Mouse (Mus musculus) CH12.LX (cell line): ENCODE data around the gene Bap1. TPM values are rescaled to one million over a fixed set of nuclear protein-coding genes. Genes with fewer than 3 reads are reported as not detected.

ENCODE experiments used
- DNase-seq: peaks from one replicate; pipeline ENCODE4 v3.0.0-alpha.2; 2013; ENCODE audit errors: extremely low read depth
- H3K27ac ChIP-seq: 2 replicates; pipeline ENCODE4 v1.5.1; 2012; ENCODE audit warnings: low read depth, mild to moderate bottlenecking, control low read depth, moderate library complexity; ENCODE audit not compliant: insufficient read depth
- H3K27me3 ChIP-seq: replicated peaks from 2 replicates; pipeline ENCODE3; 2012; ENCODE audit warnings: inconsistent platforms
- H3K36me3 ChIP-seq, 2 experiments: replicated peaks in 1 of 2; 2 replicates each; pipeline versions ENCODE3 to v1.6.1; 2012; ENCODE audit warnings: inconsistent platforms in 1 of 2, low read length in 1 of 2, mild to moderate bottlenecking in 1 of 2, mixed read lengths in 1 of 2, moderate library complexity in 1 of 2; ENCODE audit not compliant: control insufficient read depth in 1 of 2, insufficient read depth in 1 of 2
- H3K4me1 ChIP-seq, 2 experiments: 2 replicates each; pipeline ENCODE4 v1.6.1; 2012; ENCODE audit warnings: inconsistent platforms in 1 of 2, moderate library complexity in 1 of 2; ENCODE audit not compliant: insufficient read depth in 2 of 2, control insufficient read depth in 1 of 2
- H3K4me2 ChIP-seq: 2 replicates; pipeline ENCODE4 v1.6.1; 2012; ENCODE audit warnings: low read depth, mild to moderate bottlenecking, control low read depth; ENCODE audit not compliant: poor library complexity, insufficient read depth, severe bottlenecking
- H3K4me3 ChIP-seq, 3 experiments: fragments of 150-350 bp in 1 of 3; sonication (generic) in 1 of 3; replicated peaks in 1 of 3; 2 replicates each; pipeline versions ENCODE3 to v1.5.1; 2011 to 2012; ENCODE audit warnings: low read depth in 2 of 3, low read length in 2 of 3, mild to moderate bottlenecking in 2 of 3, moderate library complexity in 2 of 3, control low read depth in 1 of 3, improper control_type of control experiment in 1 of 3, inconsistent platforms in 1 of 3, mixed read lengths in 1 of 3; ENCODE audit not compliant: poor library complexity in 1 of 3
- H3K79me2 ChIP-seq: replicated peaks from 2 replicates; pipeline ENCODE4 v1.6.1; 2012; ENCODE audit warnings: mild to moderate bottlenecking, moderate library complexity; ENCODE audit not compliant: control insufficient read depth, poor library complexity, insufficient read depth, severe bottlenecking; ENCODE audit errors: extremely low read depth
- H3K9ac ChIP-seq: 2 replicates; pipeline ENCODE4 v1.6.1; 2012; ENCODE audit warnings: low read depth, mild to moderate bottlenecking, control low read depth, moderate library complexity; ENCODE audit not compliant: insufficient read depth
- H3K9me3 ChIP-seq: replicated peaks from 2 replicates; pipeline ENCODE3; 2012; ENCODE audit warnings: low read length, inconsistent platforms, mixed read lengths
- CHD1 ChIP-seq: IDR thresholded peaks from 2 replicates; pipeline ENCODE4 v1.6.1; 2012; ENCODE audit warnings: low read depth, low read length, improper control_type of control experiment, inconsistent platforms
- CTCF ChIP-seq, 2 experiments: IDR thresholded peaks in 1 of 2; conservative IDR thresholded peaks in 1 of 2; 2 replicates each; pipeline ENCODE4 v1.5.1; 2011 to 2012; ENCODE audit warnings: low read depth in 2 of 2, low read length in 2 of 2, improper control_type of control experiment in 1 of 2, inconsistent platforms in 1 of 2, mild to moderate bottlenecking in 1 of 2, moderate library complexity in 1 of 2
- ELF1 ChIP-seq: IDR thresholded peaks from 2 replicates; pipeline ENCODE4 v1.6.1; 2014; ENCODE audit warnings: low read depth, mild to moderate bottlenecking, inconsistent platforms, low read length, improper control_type of control experiment
- HCFC1 ChIP-seq: IDR thresholded peaks from 2 replicates; pipeline ENCODE4 v1.6.1; 2012; ENCODE audit warnings: low read depth, mild to moderate bottlenecking, inconsistent platforms, low read length, improper control_type of control experiment
- JUND ChIP-seq: conservative IDR thresholded peaks from 2 replicates; pipeline ENCODE4 v1.6.1; 2011; ENCODE audit warnings: low read depth, low read length, improper control_type of control experiment
- KAT2A ChIP-seq: IDR thresholded peaks from 2 replicates; pipeline ENCODE4 v1.6.1; 2012; ENCODE audit warnings: low read length, improper control_type of control experiment, inconsistent platforms; ENCODE audit not compliant: insufficient replicate concordance
- MAX ChIP-seq: IDR thresholded peaks from 2 replicates; pipeline ENCODE4 v1.6.1; 2011; ENCODE audit warnings: low read length, improper control_type of control experiment
- MAZ ChIP-seq: IDR thresholded peaks from 2 replicates; pipeline ENCODE4 v1.6.1; 2012; ENCODE audit warnings: low read depth, mild to moderate bottlenecking, inconsistent platforms, low read length, improper control_type of control experiment, moderate library complexity
- MEF2A ChIP-seq: IDR thresholded peaks from 2 replicates; pipeline ENCODE4 v1.6.1; 2014; ENCODE audit warnings: low read depth, mild to moderate bottlenecking, inconsistent platforms, low read length, improper control_type of control experiment, borderline replicate concordance
- NELFE ChIP-seq: IDR thresholded peaks from 2 replicates; pipeline ENCODE4 v1.6.1; 2011; ENCODE audit warnings: low read depth, low read length, improper control_type of control experiment
- NRF1 ChIP-seq: IDR thresholded peaks from 2 replicates; pipeline ENCODE4 v1.6.1; 2014; ENCODE audit warnings: low read depth, mild to moderate bottlenecking, inconsistent platforms, low read length, improper control_type of control experiment, moderate library complexity
- POLR2A ChIP-seq: IDR thresholded peaks from 2 replicates; pipeline ENCODE4 v1.6.1; 2011; ENCODE audit warnings: low read depth, mild to moderate bottlenecking, improper control_type of control experiment, low read length
- RAD21 ChIP-seq: IDR thresholded peaks from 2 replicates; pipeline ENCODE4 v1.6.1; 2011; ENCODE audit warnings: low read depth, mild to moderate bottlenecking, low read length, improper control_type of control experiment, moderate library complexity
- SMC3 ChIP-seq: IDR thresholded peaks from 2 replicates; pipeline ENCODE4 v1.6.1; 2011; ENCODE audit warnings: low read depth, low read length, improper control_type of control experiment
- TBP ChIP-seq: conservative IDR thresholded peaks from 2 replicates; pipeline ENCODE4 v1.6.1; 2011; ENCODE audit warnings: low read depth, low read length, improper control_type of control experiment
- UBTF ChIP-seq: IDR thresholded peaks from 2 replicates; pipeline ENCODE4 v1.6.1; 2012; ENCODE audit warnings: low read depth, mild to moderate bottlenecking, inconsistent platforms, low read length, improper control_type of control experiment, moderate library complexity
- USF1 ChIP-seq: IDR thresholded peaks from 2 replicates; pipeline ENCODE4 v1.6.1; 2014; ENCODE audit warnings: low read depth, mild to moderate bottlenecking, inconsistent platforms, low read length, improper control_type of control experiment
- USF2 ChIP-seq: conservative IDR thresholded peaks from 2 replicates; pipeline ENCODE4 v1.6.1; 2011; ENCODE audit warnings: low read depth, low read length, improper control_type of control experiment
- ZC3H11A ChIP-seq: IDR thresholded peaks from 2 replicates; pipeline ENCODE4 v1.6.1; 2012; ENCODE audit warnings: low read depth, mild to moderate bottlenecking, inconsistent platforms, low read length, improper control_type of control experiment
- ZMIZ1 ChIP-seq: IDR thresholded peaks from 2 replicates; pipeline ENCODE4 v1.6.1; 2012; ENCODE audit warnings: low read depth, mild to moderate bottlenecking, inconsistent platforms, low read length, improper control_type of control experiment
- dilution Hi-C: fragments of 300-500 bp; cut with MboI; formaldehyde crosslinking; loops from 2 replicates; pipeline ENCODE4 v1.14.3; 2020; ENCODE audit warnings: low sequenced_read_pairs; ENCODE audit not compliant: extremely low pct_unique_long_range_greater_than_20kb, extremely low pct_ligation_motif_present
- in situ Hi-C: fragments of 300-500 bp; cut with MboI; formaldehyde crosslinking; loops from 3 replicates; pipeline ENCODE4 v1.14.3; 2019; ENCODE audit warnings: low sequenced_read_pairs, low pct_ligation_motif_present, low pct_unique_long_range_greater_than_20kb, mixed read lengths
- polyA plus RNA-seq: library from polyadenylated mRNA; unstranded; fragments of >175 nt; gene quantifications from 2 replicates; pipeline ENCODE4 v1.2.1, GENCODE M21; 2012; ENCODE audit warnings: low read depth; ENCODE audit not compliant: insufficient read length
- total RNA-seq, 2 experiments: library from RNA; depleted of rRNA; stranded (reverse); fragments of 300-350 nt in 1 of 2; fragments of >200 nt in 1 of 2; gene quantifications; 2 replicates each; pipeline ENCODE4 v1.2.3; 2012 to 2014

Gene Bap1
- total and polyA plus RNA-seq, 3 experiments: 56.6 to 87.7 (median 62.0) TPM

- Histone ChIP-seq H3K9ac (no peak overlapping the region), H3K9me3 (no peaks in the 10 kb centered on the region), H3K27me3 (no peaks in the 10 kb centered on the region), H3K4me1 (peaks cover 0 to 11% of the 10 kb centered on the region in 2 experiments; a peak in 2 of 4 replicates), H3K36me3 (peaks cover 0 to 16% of the 10 kb centered on the region in 2 experiments), H3K4me3 (no peak overlapping the region), H3K27ac (no peak overlapping the region), H3K4me2 (no peak overlapping the region), H3K79me2 (no peaks in the 10 kb centered on the region)
- dilution Hi-C loops: no loop called here
- TF ChIP-seq NRF1: no peak
- TF ChIP-seq JUND: no peak
- TF ChIP-seq KAT2A: no peak
- no peak for TF ChIP-seq CTCF (conservative IDR thresholded peaks at IDR 0.05 in 1 of 2, IDR thresholded peaks at IDR 0.05 in 1 of 2; ENCODE audit: low read depth in 2 of 2, low read length in 2 of 2)
- no peak for TF ChIP-seq HCFC1
- TF ChIP-seq UBTF: no peak
- TF ChIP-seq ELF1: no peak
- TF ChIP-seq POLR2A: no peak
- TF ChIP-seq ZMIZ1: no peak
- no peak for TF ChIP-seq RAD21
- TF ChIP-seq SMC3: no peak
- no peak for TF ChIP-seq NELFE
- no peak for TF ChIP-seq CHD1
- no peak for TF ChIP-seq ZC3H11A
- no peak for TF ChIP-seq MAZ
- no peak for TF ChIP-seq MAX
- TF ChIP-seq TBP: no peak
- no peak for TF ChIP-seq MEF2A
- DNase-seq: no peak
- in situ Hi-C loops: no loop called here
Observed at GRCm38 (mm10) chr14:31245946-31246345, 5.3 kb upstream of the Bap1 start.

- Histone ChIP-seq H3K9me3 (no peaks in the 10 kb centered on the region), H3K4me1 (peaks cover 3 to 23% of the 10 kb centered on the region in 2 experiments), H3K79me2 (peaks cover 17% of the 10 kb centered on the region), H3K27ac (no peak overlapping the region), H3K4me3 (no peak overlapping the region), H3K27me3 (no peaks in the 10 kb centered on the region), H3K36me3 (peaks cover 6 to 25% of the 10 kb centered on the region in 2 experiments), H3K9ac (no peak overlapping the region), H3K4me2 (no peak overlapping the region)
- DNase-seq: no peak
- dilution Hi-C loops (no loop called here), in situ Hi-C loops (no loop called here)
- no peak for TF ChIP-seq USF1
- TF ChIP-seq USF2: no peak
- no peak for TF ChIP-seq KAT2A
Observed at GRCm38 (mm10) chr14:31248396-31248795, 2.9 kb upstream of the Bap1 start.
